Mouse (Mus musculus) limb, embryonic 11.5 days (tissue): ENCODE results near the gene Rerg. TPM values are rescaled to one million over a fixed set of nuclear protein-coding genes. Genes with fewer than 3 reads are reported as not detected.

Experiments used
- ATAC-seq: fragments of 200-750 bp; cut with Nextera tagmentation; 2 replicates; pipeline ENCODE4 v1.8.0; 2017; ENCODE audit warnings: low read depth; ENCODE audit not compliant: insufficient number of reproducible peaks, low FRiP score, low TSS enrichment
- DNase-seq: peaks from one replicate; pipeline ENCODE4 v3.0.0-alpha.2; 2015; ENCODE audit warnings: low spot score
- H3K27ac ChIP-seq: fragments of 300-500 bp; sonication (generic); replicated peaks from 2 replicates; pipeline ENCODE4 v1.5.1; 2014; ENCODE audit warnings: low read depth, mild to moderate bottlenecking, low read length
- H3K27me3 ChIP-seq: fragments of 300-500 bp; sonication (generic); 2 replicates; pipeline ENCODE4 v1.6.1; 2014; ENCODE audit warnings: mild to moderate bottlenecking, low read length, mixed read lengths; ENCODE audit not compliant: control insufficient read depth, insufficient read depth
- H3K36me3 ChIP-seq: fragments of 300-500 bp; sonication (generic); 2 replicates; pipeline ENCODE4 v1.6.1; 2014; ENCODE audit warnings: mild to moderate bottlenecking, low read length, moderate library complexity, mixed read lengths; ENCODE audit not compliant: control insufficient read depth, insufficient read depth
- H3K4me1 ChIP-seq: fragments of 300-500 bp; sonication (generic); 2 replicates; pipeline ENCODE4 v1.6.1; 2014; ENCODE audit warnings: low read length, mixed read lengths; ENCODE audit not compliant: control insufficient read depth, insufficient read depth
- H3K4me2 ChIP-seq: fragments of 300-500 bp; sonication (generic); 2 replicates; pipeline ENCODE4 v1.6.1; 2014; ENCODE audit warnings: low read depth, mild to moderate bottlenecking, moderate library complexity; ENCODE audit not compliant: severe bottlenecking
- H3K4me3 ChIP-seq: fragments of 300-500 bp; sonication (generic); 2 replicates; pipeline ENCODE4 v1.5.1; 2014; ENCODE audit warnings: low read depth, low read length
- H3K9ac ChIP-seq: fragments of 300-500 bp; sonication (generic); 2 replicates; pipeline ENCODE4 v1.6.1; 2014; ENCODE audit warnings: mild to moderate bottlenecking, low read length
- H3K9me3 ChIP-seq: fragments of 300-500 bp; sonication (generic); 2 replicates; pipeline ENCODE4 v1.6.1; 2016; ENCODE audit warnings: low read length; ENCODE audit not compliant: control insufficient read depth
- WGBS: fragments of 180-500 bp; shearing (Covaris S2); extraction: QIAGEN DNeasy Blood & Tissue Kit; methylation state at CpG from one replicate; pipeline ENCODE4 v1.1.7; 2014; 5-methylcytosine and 5-hydroxymethylcytosine counted together
- polyA plus RNA-seq: library from polyadenylated mRNA; unstranded; fragments of >200 nt; fragmentation: Nextera tagmentation; extraction: Ambion mirVana; gene quantifications from 2 replicates; pipeline ENCODE4 v1.2.1, GENCODE M21; 2014

The Rerg gene
- polyA plus RNA-seq, 1 experiment from 2014 or later: 1.3 TPM

DNA sequence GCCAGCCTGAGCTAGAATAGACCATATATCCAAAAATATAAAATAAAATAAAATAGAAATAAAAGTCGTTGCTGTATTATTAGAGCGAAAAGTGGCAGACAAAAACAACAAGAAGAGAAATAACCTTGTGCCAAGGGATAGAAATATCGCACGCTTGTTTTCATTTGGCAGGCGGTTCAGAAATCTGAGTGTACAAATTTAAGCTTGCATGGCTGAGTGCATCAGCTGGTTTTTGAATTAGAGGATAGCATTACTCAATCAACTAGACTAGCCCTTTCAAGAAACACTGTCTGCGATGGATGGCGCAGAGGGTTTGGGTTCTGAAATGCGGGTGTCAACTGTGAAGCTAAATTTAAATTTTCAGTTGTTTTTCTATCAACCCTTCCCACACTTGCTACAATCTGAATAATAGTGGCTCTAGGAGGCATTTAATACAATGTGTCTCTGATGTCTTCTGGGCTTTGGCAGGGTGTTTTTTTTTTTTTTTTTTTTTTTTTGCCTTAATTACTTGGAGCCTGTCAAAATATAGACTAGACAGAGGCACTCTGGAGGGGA is 10.8 kb downstream of the Rerg start:
- Histone ChIP-seq H3K9ac (no peak overlapping the region), H3K36me3 (no peaks in the 10 kb centered on the region), H3K4me3 (no peak overlapping the region), H3K9me3 (no peaks in the 10 kb centered on the region), H3K4me2 (no peak overlapping the region), H3K27ac (no peak overlapping the region), H3K4me1 (no peaks in the 10 kb centered on the region), H3K27me3 (no peaks in the 10 kb centered on the region)
- WGBS: 92% methylated on average over 8 of the region's 8 CpGs
- no peak for DNase-seq
- ATAC-seq: no peak

DNA sequence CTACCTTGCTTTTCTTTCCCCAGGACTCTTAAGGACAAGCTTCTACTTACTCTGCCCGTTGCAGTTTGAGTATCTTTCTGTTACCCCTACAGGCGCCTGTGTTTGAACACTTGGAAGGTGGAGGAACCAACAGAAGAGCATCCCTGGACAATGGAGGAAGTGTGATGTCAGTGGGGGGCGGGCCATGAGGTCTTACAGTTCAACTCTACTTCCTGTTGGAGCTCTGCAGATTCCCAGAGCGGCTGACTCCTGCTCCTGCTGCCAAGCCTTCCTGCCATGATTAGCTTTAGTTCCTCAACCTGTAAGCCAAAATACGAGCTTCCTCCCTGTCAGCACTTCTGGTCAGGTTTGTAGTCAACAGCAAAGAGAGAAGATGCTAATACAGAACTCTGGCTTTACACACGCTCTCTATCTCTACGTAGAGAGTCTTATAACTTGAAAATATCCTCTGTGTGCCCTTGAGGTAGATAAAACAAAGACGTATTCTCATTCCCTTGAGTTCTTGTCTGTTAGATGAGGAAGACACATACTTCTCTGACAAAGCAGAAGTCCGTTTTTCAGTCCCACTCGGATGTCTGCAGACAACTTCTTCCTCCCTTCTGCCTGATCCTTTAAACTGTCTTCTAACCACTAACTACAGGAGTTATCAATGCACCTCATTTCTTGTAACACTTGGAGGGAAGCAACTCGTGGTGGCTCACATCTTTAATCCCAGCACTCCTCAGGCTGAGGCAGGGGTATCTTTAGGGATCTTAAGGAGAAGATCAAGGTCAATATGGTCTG is 13.7 kb downstream of the Rerg start:
- Histone ChIP-seq H3K4me1 (no peaks in the 10 kb centered on the region), H3K4me2 (no peak overlapping the region), H3K27me3 (no peaks in the 10 kb centered on the region), H3K9me3 (no peaks in the 10 kb centered on the region), H3K9ac (no peak overlapping the region), H3K4me3 (no peak overlapping the region), H3K27ac (no peak overlapping the region), H3K36me3 (no peaks in the 10 kb centered on the region)
- ATAC-seq (no peak), DNase-seq (no peak)
- WGBS: 81% methylated on average over 11 of the region's 11 CpGs

DNA sequence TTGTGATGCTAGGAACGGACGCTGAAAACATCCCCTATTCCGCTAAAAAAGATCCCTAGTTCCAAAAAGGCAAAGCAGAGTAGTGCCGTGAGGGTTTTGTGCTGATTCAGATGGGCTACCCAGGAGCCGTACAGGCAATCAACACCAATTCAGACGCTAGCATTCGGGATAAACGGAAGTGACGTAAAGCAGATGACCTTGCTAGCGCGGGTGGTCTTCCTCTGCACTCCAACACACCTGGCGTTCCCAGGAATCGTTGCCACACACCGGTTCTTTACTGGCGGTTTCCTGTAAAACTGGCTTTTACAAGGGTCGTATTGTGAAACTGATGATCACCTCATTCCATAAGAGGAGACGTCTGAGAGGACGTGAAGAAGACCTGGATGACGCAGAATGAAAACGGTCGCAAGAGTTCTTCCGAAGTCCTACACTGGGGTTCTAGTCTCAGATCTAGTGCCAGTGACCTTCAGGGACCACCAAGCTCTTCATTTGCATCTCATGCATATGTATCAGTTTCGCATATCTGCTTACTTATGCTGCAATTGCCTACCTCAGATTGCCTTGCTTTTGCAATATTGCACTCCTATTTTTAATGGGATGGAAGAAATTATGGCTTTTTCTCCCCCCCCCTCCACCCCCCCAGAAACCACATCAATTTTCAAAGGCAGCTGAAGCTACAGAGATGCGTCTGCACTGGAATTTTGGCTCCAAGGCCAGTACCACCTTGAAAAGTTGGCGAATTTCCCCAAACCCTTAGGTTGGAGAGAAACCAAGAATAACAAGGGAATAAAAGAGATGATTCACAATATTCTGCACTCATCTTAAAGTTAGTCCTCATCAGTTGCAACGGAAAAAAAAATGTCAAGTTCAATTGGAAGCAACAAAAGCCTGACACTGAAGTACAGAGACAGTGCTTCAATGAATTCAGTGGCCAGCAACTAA is 14.8 kb downstream of the Rerg start:
- WGBS: 55% methylated on average over 26 of the region's 26 CpGs
- no peak for ATAC-seq
- no peak for DNase-seq
- no peaks in the 10 kb centered on the region for H3K9me3 ChIP-seq
- H3K36me3 ChIP-seq: no peaks in the 10 kb centered on the region
- H3K27me3 ChIP-seq: no peaks in the 10 kb centered on the region
- no peak overlapping the region for H3K4me3 ChIP-seq
- H3K27ac ChIP-seq: no peak overlapping the region
- no peaks in the 10 kb centered on the region for H3K4me1 ChIP-seq
- H3K9ac ChIP-seq: no peak overlapping the region
- peak overlapping the region; percentile 12; the same call in 1 of the 2 replicates for H3K4me2 ChIP-seq

DNA sequence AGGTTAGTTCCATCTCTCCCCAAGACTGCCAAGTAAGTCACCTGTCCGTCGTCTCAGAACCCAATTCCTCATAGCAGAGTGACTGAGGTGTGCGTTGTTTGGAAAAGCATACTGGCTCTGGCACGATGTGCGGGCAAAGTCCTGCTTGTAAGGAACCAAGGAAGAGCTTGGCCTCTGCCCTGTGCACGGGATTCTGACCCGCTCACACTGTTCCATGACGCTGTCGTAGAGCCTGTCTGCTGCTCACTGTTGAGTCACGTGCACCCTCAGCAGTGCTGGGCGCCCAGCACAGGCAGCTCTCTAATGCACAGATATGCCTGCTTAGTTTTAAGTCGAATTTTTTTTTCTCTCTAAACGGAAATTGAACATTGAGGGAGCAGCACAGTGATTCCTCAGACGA is 17.3 kb downstream of the Rerg start:
- no peaks in the 10 kb centered on the region for H3K36me3 ChIP-seq
- H3K27me3 ChIP-seq: no peaks in the 10 kb centered on the region
- DNase-seq (no peak), ATAC-seq (no peak)
- H3K27ac ChIP-seq: no peak overlapping the region
- 91% methylated on average over 14 of the region's 14 CpGs for WGBS
- H3K4me2 ChIP-seq: no peak overlapping the region
- no peak overlapping the region for H3K9ac ChIP-seq
- H3K4me1 ChIP-seq: no peaks in the 10 kb centered on the region
- no peaks in the 10 kb centered on the region for H3K9me3 ChIP-seq
- no peak overlapping the region for H3K4me3 ChIP-seq

DNA sequence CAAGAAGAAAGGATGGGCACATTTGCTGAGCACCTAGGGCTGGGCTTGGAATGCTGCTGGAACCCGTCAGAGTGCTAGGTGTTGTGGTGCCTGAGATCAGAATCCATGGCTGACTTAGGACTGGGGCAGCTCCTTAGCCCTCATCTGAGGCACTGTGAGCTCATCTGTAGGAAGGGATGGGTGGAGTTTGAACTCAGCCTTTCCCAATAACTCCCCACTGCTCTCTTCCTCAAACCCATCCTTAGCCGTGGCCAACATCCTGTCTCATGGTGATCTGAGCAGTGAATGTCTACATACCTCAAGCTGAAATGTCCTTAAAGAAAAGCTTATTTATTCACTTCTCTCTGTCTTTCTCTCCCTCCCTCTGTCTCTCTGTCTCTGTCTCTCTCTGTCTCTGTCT is 19.3 kb downstream of the Rerg start:
- H3K9me3 ChIP-seq: no peaks in the 10 kb centered on the region
- no peak for ATAC-seq
- no peaks in the 10 kb centered on the region for H3K4me1 ChIP-seq
- no peak overlapping the region for H3K4me3 ChIP-seq
- DNase-seq: no peak
- no peak overlapping the region for H3K9ac ChIP-seq
- H3K4me2 ChIP-seq: no peak overlapping the region
- no peak overlapping the region for H3K27ac ChIP-seq
- no peaks in the 10 kb centered on the region for H3K36me3 ChIP-seq
- H3K27me3 ChIP-seq: no peaks in the 10 kb centered on the region
- 82% methylated on average over 2 of the region's 2 CpGs for WGBS

DNA sequence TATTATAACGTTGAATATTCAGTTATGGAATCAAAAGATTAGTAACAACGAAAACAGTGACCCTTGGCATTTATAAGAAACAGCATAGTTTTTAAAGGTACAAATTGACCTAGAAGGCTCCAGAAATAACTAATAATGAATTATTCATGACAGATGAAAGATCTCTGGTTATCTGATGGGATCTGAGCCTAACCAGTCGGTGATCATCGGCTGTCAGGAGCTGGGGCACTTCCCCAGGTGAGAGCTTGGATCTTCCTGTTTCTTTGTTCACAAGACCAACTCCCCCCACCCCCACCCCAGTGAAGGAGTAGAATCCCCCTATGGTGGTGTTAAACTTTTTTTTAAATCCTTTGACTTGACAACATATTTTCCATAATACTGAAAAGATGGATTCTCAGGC is 20.5 kb downstream of the Rerg start:
- Histone ChIP-seq H3K36me3 (no peaks in the 10 kb centered on the region), H3K4me2 (no peak overlapping the region), H3K9ac (no peak overlapping the region), H3K9me3 (no peaks in the 10 kb centered on the region), H3K27ac (no peak overlapping the region), H3K4me1 (no peaks in the 10 kb centered on the region), H3K27me3 (no peaks in the 10 kb centered on the region), H3K4me3 (no peak overlapping the region)
- WGBS: 83% methylated on average over 4 of the region's 4 CpGs
- DNase-seq (no peak), ATAC-seq (no peak)

DNA sequence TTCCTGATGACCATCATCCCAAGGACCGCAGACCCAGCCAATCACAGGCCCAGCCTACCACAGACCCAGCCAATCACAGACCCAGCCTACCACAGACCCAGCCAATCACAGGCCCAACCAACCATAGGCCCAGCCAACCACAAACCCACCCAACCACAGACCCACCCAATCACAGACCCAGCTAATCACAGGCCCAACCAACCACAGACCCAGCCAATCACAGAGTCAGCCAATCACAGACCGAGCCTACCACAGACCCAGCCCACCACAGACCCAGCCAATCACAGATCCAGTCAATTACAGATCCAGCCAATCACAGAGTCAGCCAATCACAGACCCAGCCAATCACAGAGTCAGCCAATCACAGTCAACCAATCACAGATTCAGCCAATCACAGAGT is 23.4 kb downstream of the Rerg start:
- Histone ChIP-seq H3K9ac (no peak overlapping the region), H3K4me3 (no peak overlapping the region), H3K27ac (no peak overlapping the region), H3K9me3 (no peaks in the 10 kb centered on the region), H3K4me1 (no peaks in the 10 kb centered on the region), H3K4me2 (no peak overlapping the region), H3K27me3 (no peaks in the 10 kb centered on the region), H3K36me3 (no peaks in the 10 kb centered on the region)
- ATAC-seq (no peak), DNase-seq (no peak)
- WGBS: 98% methylated on average over 2 of the region's 2 CpGs

DNA sequence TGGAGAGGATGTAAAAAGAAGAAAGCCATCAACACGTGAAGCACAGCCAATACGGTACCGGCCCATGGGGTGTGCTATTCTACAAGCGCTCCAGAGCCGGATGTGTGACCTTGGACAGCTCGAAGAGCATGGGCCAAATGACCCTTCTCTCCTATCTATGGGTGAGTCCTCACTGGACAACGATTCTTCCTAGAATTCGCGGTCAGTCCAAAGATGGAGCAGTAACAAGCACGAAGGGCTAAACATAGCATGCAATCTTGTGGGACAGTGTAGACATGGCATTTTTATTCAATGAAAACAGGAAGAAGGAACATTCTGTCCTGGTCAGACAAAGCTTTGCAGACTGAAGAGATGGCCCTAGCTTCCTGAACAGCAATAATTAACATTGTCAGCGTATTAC is 24.7 kb downstream of the Rerg start:
- H3K4me2 ChIP-seq: no peak overlapping the region
- 96% methylated on average over 11 of the region's 11 CpGs for WGBS
- H3K27ac ChIP-seq: no peak overlapping the region
- no peak overlapping the region for H3K4me3 ChIP-seq
- DNase-seq: no peak
- H3K27me3 ChIP-seq: no peaks in the 10 kb centered on the region
- no peak for ATAC-seq
- no peaks in the 10 kb centered on the region for H3K9me3 ChIP-seq
- no peaks in the 10 kb centered on the region for H3K36me3 ChIP-seq
- H3K4me1 ChIP-seq: no peaks in the 10 kb centered on the region
- H3K9ac ChIP-seq: no peak overlapping the region
